Mouse (Mus musculus): ENCODE results near the gene Bhlhe40. TPM values are rescaled to one million over a fixed set of nuclear protein-coding genes. Genes with fewer than 3 reads are reported as not detected.

Bhlhe40 gene
- polyA plus RNA-seq, 1 experiment: 0.17 TPM

DNA sequence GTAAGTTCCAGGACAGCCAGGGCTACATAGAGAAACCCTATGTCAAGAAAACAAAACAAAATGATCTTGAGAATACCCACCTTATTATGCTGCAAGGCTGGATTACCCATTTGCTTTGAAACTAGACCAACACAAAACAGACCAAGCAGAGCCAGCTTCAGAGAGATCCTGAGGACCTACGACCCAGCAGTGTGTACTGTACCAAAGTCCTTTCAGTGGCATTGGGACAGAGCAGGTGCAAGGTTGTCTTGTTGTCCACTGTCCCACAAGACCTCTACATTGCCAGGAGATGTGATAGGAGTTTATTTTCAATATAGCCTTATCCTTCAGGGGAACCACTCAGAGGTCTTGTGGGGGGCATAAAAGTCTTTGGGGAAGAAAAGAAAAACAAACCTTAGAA lies 22.7 kb downstream of the Bhlhe40 start:
- H3K27me3 ChIP-seq (ENCODE audit: control insufficient read depth): no peaks in the 10 kb centered on the region
- TF ChIP-seq GATA1 (IDR thresholded peaks at IDR 0.05; ENCODE audit: low read length): no peak
- H3K4me1 ChIP-seq (ENCODE audit: control insufficient read depth): peaks cover under 1% of the 10 kb centered on the region
- H3K36me3 ChIP-seq (ENCODE audit: control insufficient read depth): no peaks in the 10 kb centered on the region
- no peak overlapping the region for H3K4me3 ChIP-seq (replicated peaks)
- no peaks in the 10 kb centered on the region for H3K9me3 ChIP-seq (ENCODE audit: control insufficient read depth, low read length)

DNA sequence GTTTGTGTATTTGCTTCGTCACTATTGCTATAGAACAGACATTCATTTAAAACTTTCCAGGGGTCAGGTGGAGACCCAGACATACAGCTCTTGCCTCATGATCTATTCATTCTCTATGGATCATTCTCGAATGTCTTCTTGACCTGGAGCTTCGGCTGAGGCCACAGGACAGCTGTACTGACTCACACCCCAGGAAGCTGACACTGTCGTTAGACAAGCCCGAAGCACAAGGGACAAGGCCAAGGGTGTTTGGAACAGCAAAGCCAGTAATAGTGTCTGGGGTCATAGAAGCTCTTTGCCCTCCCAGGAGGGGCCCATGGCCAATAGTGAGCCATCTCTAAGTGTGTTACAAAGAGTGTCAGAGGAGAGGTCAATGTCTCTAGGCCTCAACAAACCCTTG lies 24.0 kb downstream of the Bhlhe40 start:
- Histone ChIP-seq H3K9me3 (ENCODE audit: control insufficient read depth, low read length) (no peaks in the 10 kb centered on the region), H3K36me3 (ENCODE audit: control insufficient read depth) (no peaks in the 10 kb centered on the region), H3K27me3 (ENCODE audit: control insufficient read depth) (no peaks in the 10 kb centered on the region), H3K4me3 (replicated peaks) (no peak overlapping the region), H3K4me1 (ENCODE audit: control insufficient read depth) (no peaks in the 10 kb centered on the region)
- TF ChIP-seq GATA1 (IDR thresholded peaks at IDR 0.05; ENCODE audit: low read length): no peak

DNA sequence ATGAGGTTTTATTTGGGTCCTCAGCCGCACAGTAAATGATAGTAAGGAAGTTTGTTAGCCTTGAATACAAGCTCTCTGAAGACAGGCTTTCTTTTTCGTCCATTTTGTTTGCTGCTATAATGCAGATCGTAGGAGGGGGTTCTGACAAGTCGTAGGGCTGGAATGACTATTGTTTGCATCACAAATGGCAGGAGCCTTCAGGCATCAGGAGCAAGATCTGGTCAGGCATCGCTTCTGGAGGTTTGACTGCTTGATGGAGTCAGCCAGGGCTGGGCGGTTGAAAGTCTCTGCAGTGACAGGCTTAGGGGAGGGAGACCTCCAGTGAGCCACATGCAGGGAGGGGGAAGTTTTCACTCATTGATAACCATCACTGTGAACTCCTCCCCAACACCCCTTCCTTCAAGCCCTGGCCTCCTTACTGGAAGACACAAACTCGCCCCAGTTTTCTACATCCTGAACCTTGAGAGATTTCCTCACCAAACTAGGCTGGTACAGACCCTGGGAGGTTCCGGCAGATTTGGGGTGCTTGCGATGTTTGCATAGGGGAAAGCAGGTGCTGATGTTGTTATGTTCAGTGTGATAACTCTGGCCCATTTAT lies 25.4 kb downstream of the Bhlhe40 start:
- H3K9me3 ChIP-seq (ENCODE audit: control insufficient read depth, low read length): no peaks in the 10 kb centered on the region
- H3K4me1 ChIP-seq (ENCODE audit: control insufficient read depth): no peaks in the 10 kb centered on the region
- H3K36me3 ChIP-seq (ENCODE audit: control insufficient read depth): no peaks in the 10 kb centered on the region
- no peaks in the 10 kb centered on the region for H3K27me3 ChIP-seq (ENCODE audit: control insufficient read depth)
- TF ChIP-seq TAL1 (IDR thresholded peaks at IDR 0.05; ENCODE audit: low read length) (no peak), GATA1 (IDR thresholded peaks at IDR 0.05; ENCODE audit: low read length) (no peak)
- no peak overlapping the region for H3K4me3 ChIP-seq (replicated peaks)

DNA sequence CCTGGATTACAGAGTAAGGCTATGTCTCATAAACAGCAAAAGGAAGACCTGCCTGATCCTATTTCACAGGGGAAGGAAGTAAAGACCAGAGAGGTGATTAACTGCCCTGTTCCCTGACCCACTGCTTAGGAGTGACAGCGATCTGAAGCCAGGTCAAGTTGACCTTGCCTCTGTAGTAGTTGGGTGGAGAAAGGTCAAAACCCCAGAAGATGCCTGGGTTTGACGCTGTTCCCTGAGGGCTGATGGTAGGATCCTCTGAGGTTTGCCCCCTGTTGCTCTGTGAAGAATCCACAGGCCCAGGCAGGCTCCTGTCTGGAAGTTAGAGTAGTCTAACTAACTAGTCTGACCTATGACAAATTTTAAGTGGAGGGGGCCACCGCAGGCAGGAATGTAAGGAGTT lies 26.5 kb downstream of the Bhlhe40 start:
- H3K4me3 ChIP-seq (replicated peaks): no peak overlapping the region
- H3K9me3 ChIP-seq (ENCODE audit: control insufficient read depth, low read length): no peaks in the 10 kb centered on the region
- H3K36me3 ChIP-seq (ENCODE audit: control insufficient read depth): no peaks in the 10 kb centered on the region
- H3K27me3 ChIP-seq (ENCODE audit: control insufficient read depth): no peaks in the 10 kb centered on the region
- no peak for TF ChIP-seq TAL1 (IDR thresholded peaks at IDR 0.05; ENCODE audit: low read length)
- TF ChIP-seq GATA1 (IDR thresholded peaks at IDR 0.05; ENCODE audit: low read length): no peak
- H3K4me1 ChIP-seq (ENCODE audit: control insufficient read depth): no peaks in the 10 kb centered on the region

DNA sequence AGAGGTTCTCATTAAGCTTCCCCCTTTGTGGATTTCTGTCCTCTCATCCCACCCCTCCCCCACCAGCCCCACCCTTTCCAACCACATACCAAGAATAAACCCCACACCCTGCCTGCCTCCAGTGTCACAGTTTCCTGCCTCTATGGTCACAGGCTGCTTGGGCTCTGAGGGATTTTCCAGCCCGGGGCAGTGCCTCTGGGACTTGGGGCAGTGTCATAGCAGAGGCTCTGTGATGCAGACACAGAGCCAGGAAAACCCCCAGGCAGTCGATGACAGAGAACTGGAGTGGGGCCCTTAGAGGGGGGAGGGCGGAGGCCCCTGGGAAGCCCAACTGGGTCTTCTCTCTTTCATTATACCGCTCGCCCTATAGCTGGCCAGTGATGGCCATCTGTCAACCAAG lies 27.9 kb downstream of the Bhlhe40 start:
- Histone ChIP-seq H3K36me3 (ENCODE audit: control insufficient read depth) (no peaks in the 10 kb centered on the region), H3K4me1 (ENCODE audit: control insufficient read depth) (no peaks in the 10 kb centered on the region), H3K9me3 (ENCODE audit: control insufficient read depth, low read length) (no peaks in the 10 kb centered on the region), H3K4me3 (replicated peaks) (no peak overlapping the region), H3K27me3 (ENCODE audit: control insufficient read depth) (no peaks in the 10 kb centered on the region)
- no peak for TF ChIP-seq TAL1 (IDR thresholded peaks at IDR 0.05; ENCODE audit: low read length)

DNA sequence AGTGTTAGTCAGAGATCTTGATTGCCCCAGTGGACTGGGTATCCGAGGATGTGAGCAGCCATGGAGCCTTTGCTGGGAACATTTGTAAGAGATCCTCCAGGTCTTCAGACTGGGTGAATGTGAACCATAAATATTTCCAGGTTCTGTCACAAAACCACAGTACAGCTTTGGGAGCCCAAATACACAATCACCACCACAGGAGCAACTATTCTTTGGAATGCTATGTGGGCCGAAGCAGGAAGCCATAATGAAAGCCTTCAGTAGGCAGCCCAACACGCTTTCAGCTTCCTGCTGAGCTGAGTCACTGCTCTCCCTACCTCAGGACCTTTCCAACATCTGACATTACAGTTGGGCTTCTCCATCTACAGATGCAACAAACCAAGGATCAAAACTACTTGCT lies 32.6 kb downstream of the Bhlhe40 start:
- no peak overlapping the region for H3K4me3 ChIP-seq (replicated peaks)
- H3K9me3 ChIP-seq (ENCODE audit: control insufficient read depth, low read length): no peaks in the 10 kb centered on the region
- H3K36me3 ChIP-seq (ENCODE audit: control insufficient read depth): no peaks in the 10 kb centered on the region
- no peak for TF ChIP-seq TAL1 (IDR thresholded peaks at IDR 0.05; ENCODE audit: low read length)
- no peak for TF ChIP-seq GATA1 (IDR thresholded peaks at IDR 0.05; ENCODE audit: low read length)
- H3K4me1 ChIP-seq (ENCODE audit: control insufficient read depth): no peaks in the 10 kb centered on the region
- H3K27me3 ChIP-seq (ENCODE audit: control insufficient read depth): no peaks in the 10 kb centered on the region

DNA sequence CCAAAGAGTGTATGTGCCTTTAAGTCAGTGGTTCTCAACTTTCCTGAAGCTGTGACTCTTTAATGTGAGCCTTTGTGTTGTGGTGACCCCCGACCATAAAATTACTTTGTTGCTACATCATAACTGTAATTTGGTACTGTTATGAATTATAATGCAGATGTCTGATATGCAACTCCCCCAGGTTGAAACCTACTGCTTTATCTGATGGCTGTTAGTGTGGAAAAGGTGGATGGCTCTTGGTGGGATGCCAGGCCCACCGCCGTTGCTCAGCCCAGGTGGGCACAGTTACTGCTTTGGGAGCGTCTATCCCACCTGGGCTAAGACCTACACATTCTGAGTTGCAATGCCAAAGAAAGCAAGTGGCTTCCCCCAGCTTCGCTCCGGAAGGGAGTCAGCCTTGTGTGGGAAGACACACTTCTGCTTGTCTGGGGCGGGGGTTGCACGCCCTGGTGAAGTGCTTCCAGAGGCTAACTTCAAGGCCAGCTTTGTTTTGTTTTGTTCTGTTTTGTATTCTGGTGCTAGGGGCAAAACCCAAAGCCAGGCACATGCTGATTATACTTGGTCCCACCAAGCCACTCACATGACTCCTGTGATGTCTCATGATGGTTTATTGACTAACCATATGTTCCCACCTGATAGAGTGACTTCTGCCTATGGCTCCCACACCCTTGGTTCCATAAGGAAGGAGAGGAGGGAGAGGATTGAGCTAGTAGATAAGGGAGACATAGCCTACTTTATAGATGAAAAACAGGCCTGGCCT lies 34.7 kb downstream of the Bhlhe40 start:
- no peaks in the 10 kb centered on the region for H3K27me3 ChIP-seq (ENCODE audit: control insufficient read depth)
- TF ChIP-seq TAL1 (IDR thresholded peaks at IDR 0.05; ENCODE audit: low read length) (no peak), GATA1 (IDR thresholded peaks at IDR 0.05; ENCODE audit: low read length) (no peak)
- H3K36me3 ChIP-seq (ENCODE audit: control insufficient read depth): no peaks in the 10 kb centered on the region
- no peaks in the 10 kb centered on the region for H3K4me1 ChIP-seq (ENCODE audit: control insufficient read depth)
- H3K9me3 ChIP-seq (ENCODE audit: control insufficient read depth, low read length): no peaks in the 10 kb centered on the region
- H3K4me3 ChIP-seq (replicated peaks): no peak overlapping the region

DNA sequence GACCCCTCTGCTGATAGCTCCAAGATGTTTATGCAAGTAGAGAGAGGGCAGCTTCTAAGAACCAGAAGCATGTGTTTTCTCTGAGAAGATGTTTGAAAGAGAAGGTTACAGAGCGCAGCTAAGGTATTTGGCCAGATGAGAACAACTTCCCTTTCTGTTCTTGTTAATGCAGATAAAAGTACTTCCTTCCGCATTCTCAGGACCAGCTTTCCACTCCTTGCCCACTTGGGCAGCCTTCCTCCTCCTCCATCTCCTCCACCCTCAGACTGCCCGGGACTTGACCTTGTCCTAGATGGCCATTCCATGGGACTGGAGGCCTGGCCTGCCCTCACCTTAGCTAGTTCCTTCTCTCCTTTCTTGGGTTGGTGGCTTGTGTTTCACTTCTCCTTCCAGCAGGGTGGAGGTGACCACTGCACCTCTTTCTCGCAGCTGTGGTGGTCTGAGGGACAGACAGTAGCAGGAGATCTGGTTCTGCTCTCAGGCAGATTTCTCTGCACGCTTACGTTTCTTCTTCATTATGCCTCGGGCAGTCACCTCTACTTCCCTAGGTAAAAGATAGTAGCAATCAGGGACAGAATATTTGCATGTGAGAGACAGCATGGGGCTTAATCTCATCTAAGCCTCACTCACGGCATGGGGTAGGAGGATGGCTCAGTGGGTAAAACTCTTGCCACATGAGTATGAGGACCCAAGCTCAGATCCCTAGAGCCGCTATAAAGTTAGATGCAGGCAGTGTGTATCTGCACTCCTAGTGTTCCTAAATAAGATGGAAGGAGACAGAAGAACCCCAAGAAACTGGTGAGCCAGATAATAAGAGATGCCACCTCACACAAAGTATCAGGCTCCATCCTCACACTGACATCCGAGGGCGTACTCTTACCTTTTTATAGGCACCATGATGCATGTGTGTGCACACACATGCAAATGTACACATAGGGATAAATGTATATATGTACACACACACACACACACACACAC lies 35.7 kb downstream of the Bhlhe40 start:
- no peak overlapping the region for H3K4me3 ChIP-seq (replicated peaks)

DNA sequence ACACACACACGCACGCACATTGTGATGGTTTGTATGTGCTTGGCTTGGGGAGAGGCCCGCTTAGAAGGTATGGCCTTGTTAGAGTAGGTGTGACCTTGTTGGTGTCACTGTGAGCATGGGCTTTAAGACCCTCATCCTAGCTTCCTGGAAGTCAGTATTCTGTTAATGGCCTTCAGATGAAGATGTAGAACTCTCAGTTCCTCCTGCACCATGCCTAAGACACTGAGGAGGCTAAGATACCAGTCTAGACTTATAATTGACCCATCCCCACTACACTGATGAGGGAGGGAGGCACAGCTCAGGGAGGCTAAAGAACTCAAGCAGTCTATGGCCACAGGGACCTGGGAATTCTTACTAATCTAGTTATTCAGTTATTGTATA lies 36.4 kb downstream of the Bhlhe40 start:
- Histone ChIP-seq H3K36me3 (ENCODE audit: control insufficient read depth) (no peaks in the 10 kb centered on the region), H3K27me3 (ENCODE audit: control insufficient read depth) (no peaks in the 10 kb centered on the region), H3K9me3 (ENCODE audit: control insufficient read depth, low read length) (no peaks in the 10 kb centered on the region), H3K4me3 (replicated peaks) (no peak overlapping the region), H3K4me1 (ENCODE audit: control insufficient read depth) (no peaks in the 10 kb centered on the region)
- no peak for TF ChIP-seq TAL1 (IDR thresholded peaks at IDR 0.05; ENCODE audit: low read length)
- no peak for TF ChIP-seq GATA1 (IDR thresholded peaks at IDR 0.05; ENCODE audit: low read length)

More for the DNA sequence above, 35.7 kb downstream of the Bhlhe40 start:
- no peaks in the 10 kb centered on the region for H3K36me3 ChIP-seq (ENCODE audit: control insufficient read depth)
- no peaks in the 10 kb centered on the region for H3K9me3 ChIP-seq (ENCODE audit: control insufficient read depth, low read length)
- no peaks in the 10 kb centered on the region for H3K4me1 ChIP-seq (ENCODE audit: control insufficient read depth)
- TF ChIP-seq TAL1 (IDR thresholded peaks at IDR 0.05; ENCODE audit: low read length) (no peak), GATA1 (IDR thresholded peaks at IDR 0.05; ENCODE audit: low read length) (no peak)
- H3K27me3 ChIP-seq (ENCODE audit: control insufficient read depth): no peaks in the 10 kb centered on the region

Data from erythroblast, embryonic 14.5 days (primary cell).